Mouse (Mus musculus): ENCODE data around the gene Sh3bp4.

Gene Sh3bp4

GRCm38 (mm10) chr1:89131018-89131540 is 60.9 kb downstream of the Sh3bp4 start:
- no peak for DNase-seq

- no peak for DNase-seq
Measured at GRCm38 (mm10) chr1:89131707-89132106, 61.5 kb downstream of the Sh3bp4 start.

- no peak for DNase-seq
Measured at GRCm38 (mm10) chr1:89133266-89133665, 63.1 kb downstream of the Sh3bp4 start.

- no peak for DNase-seq
Measured at GRCm38 (mm10) chr1:89133717-89134116, 63.5 kb downstream of the Sh3bp4 start.

GRCm38 (mm10) chr1:89136089-89136811 is 66.0 kb downstream of the Sh3bp4 start:
- no peak for DNase-seq

- no peak for DNase-seq
Measured at GRCm38 (mm10) chr1:89137086-89137816, 67.0 kb downstream of the Sh3bp4 start.

- DNase-seq, result no peak
Measured at GRCm38 (mm10) chr1:89138316-89138715, 68.1 kb downstream of the Sh3bp4 start.

GRCm38 (mm10) chr1:89140113-89140512 is 69.9 kb downstream of the Sh3bp4 start:
- no peak for DNase-seq

- no peak for DNase-seq
Measured at GRCm38 (mm10) chr1:89151071-89151470, 80.9 kb downstream of the Sh3bp4 start.

GRCm38 (mm10) chr1:89152576-89152975 is 82.4 kb downstream of the Sh3bp4 start:
- no peak for DNase-seq

- DNase-seq, result no peak
Measured at GRCm38 (mm10) chr1:89153203-89153602, 83.0 kb downstream of the Sh3bp4 start.

GRCm38 (mm10) chr1:89163483-89163882 is 93.3 kb downstream of the Sh3bp4 start:
- DNase-seq, result no peak

GRCm38 (mm10) chr1:89164281-89164680 is 94.1 kb downstream of the Sh3bp4 start:
- no peak for DNase-seq

- DNase-seq, result no peak
Measured at GRCm38 (mm10) chr1:89164685-89165084, 94.5 kb downstream of the Sh3bp4 start.

- peak; percentile 27 for DNase-seq
Measured at GRCm38 (mm10) chr1:89166814-89167249, 96.6 kb downstream of the Sh3bp4 start.

GRCm38 (mm10) chr1:89171275-89171767 is 101.1 kb downstream of the Sh3bp4 start:
- DNase-seq, result no peak

- DNase-seq, result no peak
Measured at GRCm38 (mm10) chr1:89174621-89175020, 104.4 kb downstream of the Sh3bp4 start.

GRCm38 (mm10) chr1:89175355-89175754 is 105.1 kb downstream of the Sh3bp4 start:
- DNase-seq, result no peak

GRCm38 (mm10) chr1:89183261-89183831 is 113.1 kb downstream of the Sh3bp4 start:
- peak; percentile 89 for DNase-seq

GRCm38 (mm10) chr1:89184111-89184785 is 114.0 kb downstream of the Sh3bp4 start:
- DNase-seq, result peak; percentile 93

GRCm38 (mm10) chr1:89184839-89185238 is 114.6 kb downstream of the Sh3bp4 start:
- DNase-seq, result no peak

- DNase-seq, result no peak
Measured at GRCm38 (mm10) chr1:89187441-89187840, 117.2 kb downstream of the Sh3bp4 start.

GRCm38 (mm10) chr1:89188091-89188490 is 117.9 kb downstream of the Sh3bp4 start:
- DNase-seq, result peak; percentile 75
